Mouse (Mus musculus): ENCODE data around the gene Anxa9.

Gene Anxa9

GRCm38 (mm10) chr3:95284062-95284461 lies 22.9 kb downstream of the Anxa9 start:
- DNase-seq (ENCODE audit: low spot score): peak; percentile 43

GRCm38 (mm10) chr3:95283589-95283941 lies 23.4 kb downstream of the Anxa9 start:
- no peak for DNase-seq (ENCODE audit: low spot score)

GRCm38 (mm10) chr3:95282865-95283588 lies 23.9 kb downstream of the Anxa9 start:
- peak; percentile 86 for DNase-seq (ENCODE audit: low spot score)

GRCm38 (mm10) chr3:95282381-95282864 lies 24.6 kb downstream of the Anxa9 start:
- DNase-seq (ENCODE audit: low spot score): peak; percentile 41

DNA sequence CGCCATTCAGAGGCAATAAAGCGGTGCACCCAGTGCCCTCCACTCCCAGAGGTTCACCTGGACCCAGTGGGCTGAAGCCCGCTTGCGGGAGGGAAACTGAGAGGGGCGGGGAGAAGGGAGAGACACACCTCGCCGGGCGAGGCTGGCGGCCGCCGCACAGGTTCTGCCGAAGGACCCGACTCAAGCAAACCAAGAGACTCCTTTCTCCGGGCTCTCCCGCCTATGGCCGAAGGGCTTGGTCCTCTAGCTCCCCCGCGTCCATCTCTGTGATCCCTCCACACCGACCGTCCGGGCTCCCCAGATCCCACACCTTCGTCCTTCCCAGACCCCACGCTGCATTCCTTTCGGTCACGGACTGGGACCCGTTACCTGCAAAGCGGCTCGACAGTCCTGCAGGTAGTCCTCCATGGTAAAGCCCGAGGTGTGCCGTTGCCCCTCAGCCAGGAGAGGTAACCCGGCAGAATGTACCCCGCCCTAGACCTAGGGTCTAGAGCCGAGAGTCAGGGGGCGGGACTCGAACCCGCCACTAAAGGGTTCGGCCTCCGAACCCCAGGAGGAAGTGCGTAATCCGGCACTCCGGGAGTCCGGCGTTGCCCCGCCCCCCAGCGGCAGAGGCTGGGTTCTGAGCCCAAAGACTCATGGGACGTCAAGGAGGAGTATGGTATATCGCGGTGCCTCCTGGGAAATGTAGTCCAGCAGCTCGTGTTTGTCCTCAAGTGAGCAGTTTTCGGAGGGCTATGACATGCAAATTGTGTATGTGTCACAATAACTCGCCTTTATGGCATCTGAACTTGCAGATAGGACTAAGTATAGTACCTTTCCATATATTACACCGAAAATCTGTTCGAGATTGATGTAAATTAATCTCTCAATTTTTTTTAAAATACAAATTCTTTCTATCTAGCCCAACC lies 25.5 kb downstream of the Anxa9 start, which contains the start of the genes Mindy1 and Prune1:
Mindy1 (plus strand) TSS at position 130 of the 911 bp plus-strand sequence.
Prune1 (minus strand) TSS at position 861 of the 911 bp plus-strand sequence.
- peak; percentile 99 for DNase-seq (ENCODE audit: low spot score)

- peak; percentile 46 for DNase-seq (ENCODE audit: low spot score)
These were observed 26.2 kb downstream of the Anxa9 start for GRCm38 (mm10) chr3:95280747-95281146.

DNA sequence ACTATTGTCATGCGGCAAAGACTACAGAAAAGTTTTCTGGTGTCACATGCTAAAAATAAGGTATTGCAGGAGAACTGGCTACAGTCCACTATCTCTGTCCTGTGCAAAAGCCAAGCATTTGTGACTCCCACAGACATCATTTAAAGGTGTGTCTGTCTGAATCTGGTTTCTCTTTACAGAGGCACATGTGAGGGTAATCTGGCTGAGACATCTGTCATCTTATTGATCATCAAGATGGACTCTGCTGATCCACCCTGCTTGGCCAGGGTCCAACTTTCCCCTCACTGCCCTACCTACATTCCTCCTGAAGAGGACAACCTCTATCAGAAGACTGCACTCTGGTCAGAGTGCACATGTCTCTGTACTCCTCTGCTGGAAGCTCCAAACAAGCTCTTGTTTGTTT lies 29.8 kb downstream of the Anxa9 start:
- DNase-seq (ENCODE audit: low spot score): peak; percentile 56

GRCm38 (mm10) chr3:95276428-95276934 lies 30.5 kb downstream of the Anxa9 start:
- DNase-seq (ENCODE audit: low spot score): no peak

GRCm38 (mm10) chr3:95275161-95275560 lies 31.8 kb downstream of the Anxa9 start:
- no peak for DNase-seq (ENCODE audit: low spot score)

DNA sequence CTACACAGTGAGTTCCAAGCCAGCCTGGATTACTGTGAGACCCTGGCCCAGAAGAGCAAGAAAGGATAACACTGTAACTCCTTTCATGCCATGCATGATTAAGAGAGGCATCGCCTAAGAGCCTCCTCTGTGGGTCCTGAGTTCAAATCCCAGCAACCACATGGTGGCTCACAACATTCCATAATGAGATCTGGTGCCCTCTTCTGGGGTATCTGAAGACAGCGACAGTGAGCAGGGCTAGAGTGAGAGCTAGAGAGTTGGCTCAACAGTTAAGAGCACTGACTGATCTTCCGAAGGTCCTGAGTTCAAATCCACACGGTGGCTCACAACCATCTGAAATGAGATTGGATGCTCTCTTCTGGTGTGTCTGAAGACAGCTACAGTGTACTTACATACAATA lies 32.5 kb downstream of the Anxa9 start:
- no peak for DNase-seq (ENCODE audit: low spot score)

GRCm38 (mm10) chr3:95273471-95273870 lies 33.5 kb downstream of the Anxa9 start:
- DNase-seq (ENCODE audit: low spot score): no peak

DNA sequence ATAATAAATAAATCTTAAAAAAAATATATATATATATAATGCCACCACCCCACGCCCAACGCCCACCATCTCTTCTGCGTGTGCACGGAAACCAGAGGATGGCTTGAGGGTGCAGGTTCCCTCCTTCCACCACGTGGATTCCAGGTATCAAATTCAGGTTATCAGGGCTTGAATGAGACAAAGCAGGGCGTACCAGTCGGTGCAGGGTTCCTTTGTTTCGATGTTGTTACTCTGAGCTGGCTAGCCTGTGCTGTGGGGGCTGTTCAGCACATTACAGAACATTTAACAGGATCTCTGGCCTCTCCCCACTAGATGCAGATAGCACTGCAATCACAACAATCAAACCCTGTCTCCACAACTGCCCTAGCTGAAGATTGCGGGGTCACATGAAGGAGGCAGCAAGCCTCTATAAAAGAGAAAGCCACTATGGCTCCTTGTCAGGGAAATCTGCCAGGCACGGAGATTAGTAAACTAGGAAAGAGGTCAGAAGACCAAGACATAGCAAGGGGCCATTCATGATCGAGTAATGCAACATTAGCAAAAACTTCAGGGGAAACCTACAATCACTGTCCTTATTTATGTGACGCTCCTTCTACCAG lies 36.1 kb downstream of the Anxa9 start:
- DNase-seq (ENCODE audit: low spot score): no peak

DNA sequence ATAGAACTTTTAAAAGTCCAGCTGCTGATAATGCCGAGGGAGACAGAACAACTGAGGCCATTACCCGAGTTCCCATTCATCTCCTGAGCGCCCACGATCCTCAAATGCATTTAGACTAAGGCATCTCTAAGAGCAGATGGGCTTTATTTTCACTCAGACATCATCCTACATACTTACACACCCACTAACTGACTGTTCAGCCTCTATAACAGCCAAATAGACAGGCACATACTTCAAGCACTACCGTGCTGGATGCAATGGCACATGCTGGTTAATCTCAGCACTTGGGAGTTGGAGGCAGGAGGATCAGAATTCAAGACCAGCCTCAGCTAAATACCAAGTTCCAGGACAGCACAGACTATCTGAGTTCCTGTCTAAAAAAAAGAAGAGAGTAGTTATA lies 37.2 kb downstream of the Anxa9 start:
- no peak for DNase-seq (ENCODE audit: low spot score)

GRCm38 (mm10) chr3:95267855-95268254 lies 39.1 kb downstream of the Anxa9 start:
- no peak for DNase-seq (ENCODE audit: low spot score)

GRCm38 (mm10) chr3:95266052-95266451 lies 40.9 kb downstream of the Anxa9 start:
- DNase-seq (ENCODE audit: low spot score): no peak

DNA sequence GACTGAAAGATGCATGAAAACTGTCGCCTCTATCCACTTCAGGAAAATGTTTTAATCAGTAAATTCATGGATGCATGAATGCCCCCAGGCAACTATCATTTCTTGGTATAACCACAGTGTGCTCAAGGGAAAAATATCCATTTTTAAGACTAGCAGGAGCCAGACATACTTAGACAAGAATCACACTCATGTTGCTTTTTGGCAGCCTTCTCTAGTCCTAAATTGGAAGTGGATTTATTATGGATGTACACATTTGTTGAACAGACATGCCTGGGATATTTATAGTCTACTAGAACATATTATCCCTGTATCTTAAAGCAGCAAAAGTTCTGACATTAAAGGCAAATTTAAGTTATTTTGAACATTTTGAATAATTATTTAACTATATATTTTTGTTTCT lies 42.3 kb downstream of the Anxa9 start:
- no peak for DNase-seq (ENCODE audit: low spot score)

GRCm38 (mm10) chr3:95263089-95263739 lies 43.8 kb downstream of the Anxa9 start:
- peak; percentile 84 for DNase-seq (ENCODE audit: low spot score)

- no peak for DNase-seq (ENCODE audit: low spot score)
These were observed 45.0 kb downstream of the Anxa9 start for GRCm38 (mm10) chr3:95261975-95262374.

DNA sequence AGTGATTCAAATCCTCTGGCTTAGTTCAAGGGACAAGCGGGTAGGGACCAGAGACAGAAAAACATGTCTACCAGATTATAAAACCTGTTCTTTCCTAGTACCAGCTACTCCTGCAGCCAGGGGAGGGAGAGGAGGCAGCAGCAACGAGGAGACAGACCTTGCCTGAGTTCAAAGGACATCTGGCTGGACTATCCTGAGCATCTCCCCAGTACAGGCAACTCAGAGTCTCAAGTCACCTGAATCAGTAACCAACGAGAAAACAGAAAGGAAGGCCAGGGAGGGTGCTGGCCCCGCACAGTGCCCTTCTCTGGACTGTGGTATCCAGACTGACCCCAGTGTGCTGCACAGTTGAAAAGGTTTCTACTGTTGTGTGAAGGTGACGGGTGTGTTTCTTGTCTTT lies 50.0 kb downstream of the Anxa9 start:
- no peak for DNase-seq (ENCODE audit: low spot score)

DNA sequence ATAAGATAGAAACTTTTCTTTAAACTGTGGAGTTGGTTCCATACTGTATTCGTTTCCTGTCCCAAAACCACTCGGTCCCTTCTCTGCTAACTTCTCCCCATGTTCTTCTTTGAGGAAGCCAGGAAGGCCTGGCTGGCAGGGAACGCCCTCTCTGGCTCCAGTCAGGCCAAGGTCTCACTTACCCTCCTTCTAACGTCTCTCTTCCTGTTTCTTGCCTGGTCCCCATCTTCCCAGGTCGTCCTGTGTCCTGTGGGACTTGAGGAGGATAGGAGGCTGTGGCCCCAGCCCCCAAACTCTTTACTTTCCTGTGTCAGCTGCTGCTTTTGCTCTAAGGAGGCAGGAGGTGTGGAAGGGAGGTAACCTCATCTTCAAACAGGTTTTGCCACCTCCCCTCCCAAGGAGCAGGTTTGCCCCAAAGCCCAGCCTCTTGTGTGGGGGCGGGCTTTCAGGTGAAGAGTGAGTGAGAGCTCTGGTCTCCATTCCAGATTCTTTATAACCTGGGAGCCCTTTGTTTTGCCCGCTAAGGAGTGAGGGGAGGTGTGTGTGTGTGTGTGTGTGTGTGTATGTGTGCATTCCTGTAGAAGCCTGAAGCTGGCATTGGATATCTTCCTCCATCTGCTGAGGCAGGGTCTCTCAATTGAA lies 56.1 kb downstream of the Anxa9 start, which contains the start of gene Bnipl:
Bnipl (minus strand) TSS at position 411 of the 642 bp plus-strand sequence.
- DNase-seq (ENCODE audit: low spot score): no peak

DNA sequence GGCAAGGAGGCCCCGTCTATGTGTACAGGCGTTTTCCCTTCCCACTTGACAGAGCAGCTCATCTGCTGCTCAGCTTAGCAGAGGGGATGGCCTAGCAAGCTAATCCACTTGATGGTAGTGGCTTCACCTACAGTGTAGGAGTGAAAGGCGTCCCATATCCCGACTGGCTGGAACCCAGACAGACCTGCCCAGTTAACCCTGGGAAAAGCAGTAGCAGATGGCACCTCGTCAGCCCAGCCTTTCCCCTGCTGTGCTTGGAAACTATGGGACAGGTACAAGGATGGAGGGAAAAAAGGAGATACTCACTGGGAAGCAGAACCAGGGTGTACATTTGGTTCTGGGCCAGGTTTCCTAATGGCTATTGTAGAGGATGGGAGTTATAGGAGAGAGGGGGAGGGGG lies 56.6 kb downstream of the Anxa9 start:
- DNase-seq (ENCODE audit: low spot score): no peak
